Mouse (Mus musculus) frontal cortex, postnatal 25 days (tissue): ENCODE measurements around the gene Pccb.

Source experiments
- DNase-seq, 2 experiments: peaks; one replicate each; pipeline ENCODE4 v3.0.0; 2022; ENCODE audit warnings: low spot score in 2 of 2

The Pccb gene

DNA sequence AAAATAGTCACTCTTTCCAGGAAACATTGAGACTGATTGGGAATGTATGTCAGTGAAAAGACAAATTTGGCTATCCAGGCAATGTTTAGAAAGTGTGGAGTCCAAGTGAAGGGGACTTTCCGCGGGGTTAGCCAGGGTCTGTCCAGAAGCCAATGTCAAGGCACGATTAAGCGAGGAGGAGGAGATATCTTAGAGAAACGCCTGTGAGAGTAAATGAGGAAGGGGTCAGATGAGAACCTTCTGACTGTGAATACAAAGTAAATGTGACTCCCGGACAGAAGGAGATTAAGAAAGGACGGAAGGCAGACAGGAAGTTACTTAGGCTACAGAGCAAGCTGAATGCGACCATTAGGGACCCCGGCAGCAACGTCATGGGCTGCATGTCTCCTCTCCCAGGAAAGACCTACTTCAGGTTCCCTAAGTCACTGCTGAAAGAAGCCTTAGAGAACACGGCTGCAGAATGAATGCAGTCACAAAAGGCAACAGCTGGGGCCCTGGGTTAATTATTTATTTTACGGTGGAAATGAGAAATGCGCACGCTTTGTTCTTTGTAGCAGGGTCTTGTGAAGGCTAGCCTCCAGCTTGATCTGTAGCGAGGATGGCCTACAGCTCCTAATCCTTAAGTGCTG, 11.1 kb upstream of the Pccb start:
- DNase-seq, result no peak

DNA sequence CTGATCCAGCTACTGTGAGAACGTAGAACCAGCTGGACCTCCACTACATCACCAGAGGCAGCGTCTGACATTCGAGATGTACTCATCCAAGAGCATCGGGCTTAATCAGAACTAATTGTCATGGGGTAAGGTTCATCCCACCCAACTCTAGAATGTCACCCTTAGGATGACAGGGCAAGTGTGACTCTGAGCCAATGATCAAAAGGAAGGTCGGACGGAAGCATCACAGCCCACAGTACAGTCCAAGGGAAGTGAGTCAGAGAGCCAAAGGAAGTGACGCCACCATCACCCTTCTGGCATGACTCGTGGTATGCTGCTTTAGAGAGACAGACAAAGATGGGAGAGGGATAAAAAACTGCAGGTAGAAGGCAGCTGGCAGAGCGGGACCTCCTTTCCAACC, 7.6 kb upstream of the Pccb start:
- no peak for DNase-seq

DNA sequence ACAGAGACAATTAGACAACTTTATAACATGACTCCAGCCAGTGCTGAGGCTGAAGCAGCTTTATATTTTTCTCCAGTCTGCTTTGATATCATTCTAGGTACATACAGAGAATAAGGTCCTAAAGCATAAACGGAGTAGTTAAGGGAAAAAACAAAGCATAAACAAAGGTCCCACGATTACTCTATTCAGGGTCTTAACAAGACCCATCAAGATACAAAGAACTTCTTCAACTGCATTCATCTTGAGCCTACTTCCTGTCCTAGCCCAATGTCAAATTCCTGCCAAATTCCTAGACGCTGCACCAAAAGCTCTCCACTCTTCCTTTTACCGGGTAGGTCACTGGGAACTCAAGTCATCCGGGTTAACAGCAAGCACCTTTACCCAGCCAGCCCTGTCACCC, 6.8 kb upstream of the Pccb start:
- no peak for DNase-seq

DNA sequence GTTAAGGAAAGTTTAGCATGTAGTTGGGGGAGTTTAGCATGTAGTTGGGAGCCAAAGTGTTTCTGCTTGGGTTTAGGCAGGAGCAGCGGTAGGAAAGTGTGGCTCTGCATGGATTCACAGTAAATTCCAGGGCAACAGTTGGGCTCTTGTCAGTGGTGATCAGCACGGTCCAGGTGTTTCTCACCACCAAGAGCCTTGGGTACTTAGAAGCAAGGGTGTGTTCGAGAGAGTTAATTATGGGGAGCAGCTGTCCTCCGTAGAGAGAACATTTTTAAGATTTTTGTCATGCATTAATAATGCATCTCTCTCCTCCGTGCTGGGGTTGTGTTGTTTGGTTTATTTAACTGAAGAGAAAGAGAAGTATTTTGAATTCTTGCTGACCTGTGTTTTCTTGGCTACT, 3.9 kb upstream of the Pccb start:
- no peak for DNase-seq

DNA sequence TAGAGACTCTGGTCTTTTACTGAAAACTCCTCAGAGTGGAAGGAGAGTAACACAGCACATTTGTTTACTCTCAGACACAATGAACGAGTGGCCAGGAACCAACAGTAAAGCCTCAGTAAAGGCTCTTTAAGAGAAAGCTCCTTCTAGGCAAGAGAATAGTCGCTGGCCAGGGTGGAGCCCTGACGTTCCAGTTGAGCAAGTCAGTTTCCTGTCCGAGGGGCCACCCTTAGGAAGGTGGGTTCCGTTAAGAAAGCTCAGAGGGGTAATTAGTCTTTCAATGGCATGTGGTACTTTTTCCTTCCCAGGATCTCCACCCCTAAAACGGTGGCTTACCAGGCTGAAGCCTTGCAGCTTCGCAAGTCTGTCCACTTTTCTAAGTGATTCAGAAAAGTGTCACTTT, 2.7 kb upstream of the Pccb start:
- no peak for DNase-seq

DNA sequence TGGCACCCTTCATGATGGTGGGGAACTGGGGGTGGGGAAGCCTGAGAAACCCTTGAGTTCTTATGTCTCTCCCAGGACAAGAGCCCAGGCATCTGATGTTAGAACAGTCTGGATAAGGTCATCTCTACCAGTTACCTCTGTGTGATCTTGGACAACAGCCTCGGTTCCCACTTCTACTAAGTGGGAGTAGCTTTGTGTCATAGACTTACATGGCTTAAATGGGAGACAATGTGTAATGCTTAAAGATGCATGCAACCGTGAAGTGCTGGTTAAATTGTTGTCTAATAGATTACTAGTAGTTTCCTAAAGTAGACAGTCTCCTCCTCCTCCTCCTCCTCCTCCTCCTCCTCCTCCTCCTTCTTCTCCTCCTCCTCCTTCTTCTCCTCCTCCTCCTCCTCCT, 2.2 kb upstream of the Pccb start:
- no peak for DNase-seq

DNA sequence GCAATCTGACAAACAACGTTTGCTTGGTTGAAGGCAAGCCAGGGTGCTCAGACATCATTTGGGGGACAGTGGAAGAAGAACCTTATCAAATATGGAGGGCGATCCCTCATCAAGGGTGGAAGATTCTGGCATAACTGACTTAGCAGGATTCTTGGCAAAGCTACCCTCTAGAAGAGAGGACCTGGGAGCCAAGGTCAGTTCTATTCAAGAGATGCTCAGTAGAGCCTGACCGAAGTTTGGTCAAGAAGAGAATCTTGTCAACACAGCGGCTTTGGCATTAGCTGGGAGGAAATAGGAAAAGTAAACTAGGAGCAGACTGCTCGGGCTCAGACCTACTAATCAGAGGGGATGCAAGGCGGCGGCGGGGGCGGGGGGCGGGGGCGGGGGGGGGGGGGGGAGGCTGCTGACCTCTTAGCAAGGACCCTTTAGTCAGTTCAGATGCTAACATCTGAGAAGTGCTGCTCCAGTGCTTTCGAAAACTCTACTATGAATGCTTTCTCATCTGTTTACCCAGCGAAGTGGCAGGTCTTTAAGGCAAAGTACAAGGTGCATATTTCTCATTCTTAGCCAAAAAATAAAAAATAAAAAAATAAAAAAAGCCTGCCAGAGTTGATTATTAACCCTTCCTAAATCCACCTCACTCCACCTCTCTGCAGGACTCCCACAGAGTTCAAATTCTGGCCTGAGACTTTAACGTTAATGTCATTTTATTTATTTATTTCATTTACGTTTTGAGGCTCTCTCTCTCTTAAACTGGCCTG, 1.3 kb upstream of the Pccb start:
- no peak for DNase-seq

DNA sequence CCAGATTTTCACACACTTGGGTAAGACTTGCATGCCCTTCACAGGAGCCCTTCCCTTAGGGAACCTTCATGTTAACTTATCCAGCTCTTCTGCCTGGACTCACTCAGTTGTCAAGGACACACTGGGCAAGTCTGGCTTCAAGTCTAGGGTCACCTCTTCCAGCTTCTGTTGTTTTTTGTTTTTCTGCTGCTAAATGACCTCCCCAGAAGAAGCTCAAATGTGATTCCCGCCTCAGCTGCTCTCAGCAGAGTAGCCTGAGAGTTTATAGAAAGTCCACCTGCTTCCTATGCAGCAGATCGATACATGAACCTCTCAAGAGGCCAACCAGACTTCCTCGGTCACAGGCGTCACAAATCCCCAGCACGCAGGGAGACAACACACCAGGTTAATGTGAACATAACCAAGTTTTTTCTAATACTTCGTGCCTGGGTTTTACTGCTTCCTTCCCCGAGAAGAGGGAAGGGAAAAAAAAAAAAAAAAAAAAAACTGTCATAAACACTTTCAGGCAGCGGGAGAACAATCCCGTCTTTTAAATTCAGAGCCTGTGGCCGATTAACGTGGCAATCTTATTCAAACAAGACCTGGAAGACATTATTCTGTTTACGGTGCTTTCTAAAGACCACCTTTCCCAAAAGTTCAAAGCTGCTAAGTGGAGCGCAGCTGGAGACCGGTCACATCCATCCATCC, 794 bp downstream of the Pccb start:
- DNase-seq, result no peak

DNA sequence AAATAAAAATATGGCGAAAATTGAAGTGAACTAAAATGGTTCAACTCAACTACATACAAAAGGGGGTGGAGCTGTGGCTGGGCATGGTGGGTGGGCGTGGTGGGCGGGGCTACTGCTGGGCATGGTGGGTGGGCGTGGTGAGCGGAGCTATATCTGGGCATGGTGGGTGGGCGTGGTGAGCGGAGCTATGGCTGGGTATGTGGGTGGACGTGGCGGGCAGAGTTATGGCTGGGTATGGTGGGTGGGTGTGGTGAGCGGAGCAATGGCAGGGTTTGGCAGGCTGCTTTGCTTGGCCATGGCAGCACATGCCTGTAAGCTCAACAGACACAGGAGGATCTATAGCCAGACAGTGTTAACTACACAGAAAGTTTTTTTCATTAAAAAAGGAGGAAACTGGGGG, 15.9 kb downstream of the Pccb start:
- DNase-seq, result no peak

DNA sequence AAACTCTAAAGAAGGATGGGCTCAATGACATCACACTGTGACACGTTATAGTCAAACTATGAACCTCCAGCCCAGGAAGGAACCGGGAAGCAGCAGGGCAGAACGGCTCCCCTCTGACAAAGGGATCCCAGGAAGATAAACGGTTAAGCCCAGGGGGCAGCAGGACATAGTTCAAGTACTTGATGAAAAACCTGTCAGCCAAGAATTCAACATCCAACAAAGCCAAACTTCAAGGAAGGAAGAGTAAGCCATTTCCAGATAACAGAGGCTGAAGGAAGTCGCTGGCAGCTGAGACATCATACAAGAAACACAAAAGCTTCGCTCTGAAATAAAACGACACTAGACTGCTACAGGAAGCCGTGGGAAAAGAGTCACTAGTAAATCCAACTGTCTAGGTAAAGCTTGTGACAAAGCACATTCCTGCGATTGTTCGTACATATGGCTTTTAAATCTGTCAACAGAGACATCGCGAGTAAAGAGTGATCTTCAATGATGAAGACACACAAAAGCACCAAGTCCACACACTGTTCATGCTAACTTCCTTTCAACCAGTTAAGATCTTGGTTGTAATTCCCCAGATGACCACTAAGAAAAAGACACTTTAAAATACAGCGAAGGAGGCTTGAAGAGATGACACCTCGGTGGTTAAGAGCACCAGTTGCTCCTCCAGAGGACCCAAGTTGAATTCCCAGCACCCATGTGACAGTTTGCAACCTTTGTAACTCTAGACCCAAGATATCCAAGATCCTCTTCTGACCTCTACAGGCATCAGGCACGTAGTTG, 16.8 kb downstream of the Pccb start:
- no peak for DNase-seq

DNA sequence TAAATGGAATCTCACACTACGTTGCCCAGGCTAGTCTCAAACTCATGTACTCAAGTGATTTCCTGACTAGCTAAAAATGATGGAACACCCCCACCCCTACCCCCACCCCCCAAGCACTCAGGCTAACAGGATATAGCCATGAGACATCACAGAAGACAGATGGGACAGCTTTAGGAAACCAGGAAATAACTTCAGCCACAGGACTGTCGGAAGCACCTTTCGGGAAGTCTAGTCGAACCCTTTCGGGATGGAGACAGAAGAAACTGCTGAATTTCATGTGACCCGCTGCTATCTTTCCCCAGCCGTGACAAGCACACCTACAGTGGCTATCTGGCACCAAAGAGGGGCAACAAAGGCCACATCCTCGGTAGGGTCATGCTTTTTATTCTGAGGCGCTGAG, 19.4 kb downstream of the Pccb start:
- DNase-seq, result no peak

DNA sequence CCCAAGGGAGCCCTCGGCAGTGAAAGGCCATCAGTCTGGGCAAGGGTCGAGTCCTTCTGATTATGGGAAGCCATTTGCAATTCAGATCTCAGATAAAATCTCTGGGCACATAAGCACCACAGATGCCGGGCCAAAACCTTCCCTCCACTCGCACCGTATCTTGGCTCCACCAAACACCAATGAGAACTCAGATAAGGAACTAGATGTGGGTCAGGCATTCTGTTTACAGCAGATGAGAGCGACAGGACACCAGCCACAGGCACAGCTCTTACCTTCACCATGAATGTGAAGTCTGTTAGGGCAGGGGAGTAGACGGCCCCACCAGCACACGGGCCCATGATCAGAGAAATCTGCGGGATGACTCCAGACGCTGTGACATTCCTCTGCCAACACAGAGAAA, 22.3 kb downstream of the Pccb start:
- DNase-seq, result no peak

DNA sequence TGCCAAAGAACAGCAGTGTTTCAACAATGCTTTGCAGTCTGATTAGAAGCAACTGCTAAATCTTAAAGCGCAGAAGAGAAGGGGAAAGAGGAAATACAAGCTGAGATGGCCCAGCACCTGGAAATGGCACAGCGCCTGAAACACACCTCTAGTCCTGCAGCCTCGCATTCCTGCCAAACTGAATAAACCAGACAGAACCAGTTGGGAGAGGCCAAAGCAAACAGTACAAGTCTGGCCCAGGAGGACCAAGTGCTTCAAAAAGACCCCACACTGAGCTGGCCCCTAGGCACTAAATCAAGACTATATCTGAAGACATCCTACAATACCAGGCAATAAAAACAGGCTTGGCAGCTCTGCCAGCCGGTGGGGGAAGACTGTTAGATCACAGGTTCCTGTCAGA, 28.8 kb downstream of the Pccb start:
- no peak for DNase-seq

DNA sequence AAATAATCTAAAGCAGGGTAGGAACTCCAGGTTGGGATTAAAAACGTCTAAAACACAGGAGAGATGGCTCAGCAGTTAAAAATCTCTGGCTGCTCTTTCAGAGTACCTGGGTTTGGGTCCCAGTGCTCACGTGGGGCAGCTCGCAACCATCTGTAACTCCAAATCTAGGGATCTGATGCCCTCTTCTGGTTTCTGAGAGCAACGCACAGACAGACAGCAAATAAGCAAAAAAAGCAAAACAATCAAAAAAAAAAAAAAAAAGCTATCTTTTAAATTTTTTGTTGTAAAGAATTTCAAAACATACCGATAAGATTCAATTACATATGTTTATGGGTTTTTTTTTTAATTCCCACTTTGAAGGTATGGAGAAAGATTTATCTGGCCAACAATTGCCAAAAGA, 31.4 kb downstream of the Pccb start:
- DNase-seq, result no peak

DNA sequence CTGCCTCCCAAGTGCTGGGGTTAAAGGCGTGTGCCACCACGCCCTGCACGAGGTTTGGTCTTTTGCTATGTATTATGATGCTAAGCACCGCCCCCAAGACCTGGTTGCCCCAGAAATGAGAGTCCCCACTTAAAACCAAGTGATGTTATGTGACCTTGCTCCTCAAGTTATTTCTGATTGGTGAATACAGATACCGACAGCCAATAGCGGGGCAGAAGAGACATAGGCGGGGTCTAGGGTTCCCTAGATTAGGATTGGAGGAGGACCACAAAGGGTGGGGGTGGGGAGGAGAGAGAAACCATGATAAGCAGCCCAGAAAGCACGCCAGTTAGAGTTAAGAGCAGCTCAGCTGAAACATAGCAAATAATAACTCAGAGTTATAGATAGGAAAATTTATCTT, 31.9 kb downstream of the Pccb start:
- no peak for DNase-seq

DNA sequence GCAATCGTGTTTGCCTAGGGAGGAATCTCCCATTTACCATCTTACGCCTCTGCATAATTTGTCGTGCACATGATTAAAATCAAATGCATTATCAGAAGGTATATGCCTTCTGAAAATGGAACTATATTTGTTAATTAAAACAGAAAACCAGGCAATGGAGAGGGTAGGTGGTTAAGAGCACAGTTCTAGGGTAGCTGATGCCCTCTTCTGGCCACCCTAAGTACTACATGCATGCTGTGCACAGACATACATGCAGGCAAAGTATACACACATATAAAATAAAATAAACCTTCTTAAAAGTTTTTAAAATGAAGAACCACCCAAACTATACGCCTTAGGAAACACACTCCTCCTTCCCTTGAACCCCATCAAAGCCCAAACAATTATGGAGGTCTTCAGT, 32.6 kb downstream of the Pccb start:
- DNase-seq, result no peak

DNA sequence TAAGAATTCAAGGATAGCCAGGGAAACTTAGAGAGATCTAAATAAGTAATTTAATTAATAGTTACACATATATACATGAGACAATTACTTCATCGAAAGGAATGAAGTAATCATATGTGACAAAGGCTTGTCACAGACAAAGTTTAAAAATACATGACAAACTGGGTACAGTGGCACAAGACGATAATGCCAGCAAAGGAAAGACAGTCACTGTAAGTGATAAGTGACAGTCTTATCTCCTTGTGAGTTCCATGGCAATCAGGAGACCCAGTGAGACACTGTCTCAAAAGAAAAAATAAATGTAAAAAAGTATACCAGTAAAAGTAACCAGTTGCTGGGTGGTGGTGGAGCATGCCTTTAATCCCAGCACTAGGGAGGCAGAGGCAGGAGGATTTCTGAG, 37.6 kb downstream of the Pccb start:
- no peak for DNase-seq

DNA sequence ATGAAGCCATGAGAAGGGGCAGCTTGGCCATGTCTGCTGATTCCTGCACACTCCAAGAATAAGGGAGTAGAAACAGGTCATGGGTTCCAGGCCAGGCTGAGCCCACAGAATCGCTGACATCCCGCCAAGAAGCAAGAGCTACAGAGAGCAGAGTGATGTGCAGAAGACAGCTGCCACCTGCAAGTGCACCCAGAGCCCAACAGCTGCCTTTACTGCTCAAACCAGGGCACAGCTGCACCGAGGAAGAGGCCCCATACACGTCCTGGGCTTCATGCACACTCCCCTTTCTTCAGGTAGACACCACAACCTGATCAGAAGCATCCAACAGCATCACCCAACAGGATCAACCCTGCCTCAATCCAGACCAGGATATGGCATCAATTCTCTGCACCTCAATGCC, 40.8 kb downstream of the Pccb start:
- no peak for DNase-seq

DNA sequence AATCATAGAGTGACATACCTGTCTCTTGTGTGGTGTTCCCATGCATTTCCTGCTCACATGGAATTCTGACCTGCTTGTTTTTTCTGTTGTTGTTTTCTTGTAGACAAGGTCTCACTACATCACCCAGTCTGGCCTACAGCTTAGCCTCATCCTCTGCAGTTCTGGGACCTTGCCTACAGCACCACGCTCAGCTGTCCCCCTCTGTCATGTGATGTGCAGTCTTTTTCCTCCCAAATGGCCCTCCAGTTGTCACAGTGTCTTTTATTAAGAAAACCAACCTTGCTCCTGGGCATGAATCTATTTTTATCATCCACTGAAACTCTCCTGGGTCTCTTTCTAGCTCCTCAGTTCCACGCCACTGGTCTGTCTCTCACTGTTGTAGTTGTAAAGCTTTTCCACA, 42.5 kb downstream of the Pccb start:
- no peak for DNase-seq

DNA sequence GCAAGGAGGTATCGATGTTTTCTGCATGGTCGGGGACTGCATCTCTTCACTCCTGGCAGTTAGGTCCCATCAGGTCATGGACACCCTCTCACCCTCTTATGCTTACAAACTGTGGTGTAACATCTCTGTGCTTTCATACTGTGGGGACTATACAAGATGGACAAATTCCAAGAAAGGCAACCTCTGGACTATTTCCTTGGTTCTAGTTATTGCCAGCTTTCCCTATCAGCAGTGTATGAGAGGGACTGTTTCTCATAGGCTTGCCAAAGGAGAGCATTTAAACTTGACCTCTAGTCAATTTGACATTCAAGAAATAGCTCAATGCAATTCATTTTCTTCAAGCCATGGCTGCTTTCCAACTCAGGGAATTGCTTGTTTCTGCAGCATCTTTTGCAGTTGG, 43.4 kb downstream of the Pccb start:
- DNase-seq, result no peak

DNA sequence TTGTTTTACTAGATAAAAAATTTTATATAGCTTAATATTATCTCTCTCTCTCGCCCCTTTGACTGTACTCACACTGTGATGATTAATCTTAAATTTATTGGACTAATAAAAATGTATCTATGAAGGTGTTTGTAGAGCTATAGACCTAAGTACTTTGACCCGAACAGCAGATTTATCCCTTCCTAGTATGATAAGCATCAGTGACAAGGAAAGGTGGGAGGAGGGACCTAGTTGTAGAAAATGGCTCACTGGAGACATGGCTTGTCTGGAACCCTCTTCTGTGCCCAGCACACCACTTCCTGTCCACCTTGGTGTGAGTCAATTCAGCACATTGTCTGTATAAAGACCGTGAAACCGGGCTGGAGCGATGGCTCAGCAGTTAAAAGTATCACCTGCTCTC, 44.1 kb downstream of the Pccb start:
- DNase-seq, result no peak

DNA sequence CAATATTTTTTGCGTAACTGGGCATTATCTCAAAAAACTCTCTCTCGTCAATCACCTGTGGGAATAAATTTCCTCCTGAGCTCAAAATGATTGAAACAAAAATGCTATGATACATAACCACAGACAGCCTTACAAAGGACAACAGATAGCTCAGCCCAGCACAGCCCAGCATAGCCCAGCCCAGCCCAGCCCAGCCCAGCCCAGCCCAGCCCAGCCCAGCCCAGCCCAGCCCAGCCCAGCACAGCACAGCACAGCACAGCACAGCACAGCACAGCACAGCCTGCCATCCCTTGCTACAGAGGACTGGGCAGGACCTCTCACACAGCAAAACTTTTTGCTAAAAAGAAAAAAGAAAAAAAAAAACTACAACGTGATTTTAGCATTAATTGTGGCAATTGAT, 46.8 kb downstream of the Pccb start:
- no peak for DNase-seq

DNA sequence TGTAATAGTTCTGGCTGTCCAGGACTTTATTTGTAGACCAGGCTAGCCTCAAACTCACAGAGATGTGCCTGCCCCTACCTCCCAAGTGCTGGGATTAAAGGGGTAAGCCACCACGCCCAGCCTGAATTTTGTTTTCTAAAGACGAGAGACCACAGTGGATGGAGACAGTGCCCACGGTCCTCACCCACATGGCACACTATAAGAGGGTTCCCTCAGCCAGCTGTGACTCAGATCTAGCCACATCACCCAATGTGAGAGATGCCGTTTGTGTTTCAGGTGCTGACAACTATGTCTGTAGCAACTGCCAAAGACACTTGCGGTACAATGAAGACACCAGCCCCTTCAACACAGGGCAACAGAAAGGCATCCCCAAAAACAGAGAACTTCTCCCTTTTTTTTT, 47.7 kb downstream of the Pccb start:
- DNase-seq, result no peak
